Mouse (Mus musculus) lung, adult 2 months (tissue): ENCODE data around the gene Napepld.

ENCODE experiments used
- CTCF ChIP-seq: fragments of 200-500 bp; IDR thresholded peaks from 2 replicates; pipeline ENCODE4 v1.5.1; 2011; ENCODE audit warnings: mild to moderate bottlenecking, low read length, control low read depth; ENCODE audit not compliant: insufficient read depth
- POLR2A ChIP-seq: fragments of 200-500 bp; IDR thresholded peaks from 2 replicates; pipeline ENCODE4 v1.6.1; 2011; ENCODE audit warnings: low read depth, mild to moderate bottlenecking, control low read depth, low read length, borderline replicate concordance; ENCODE audit errors: extremely low read depth

DNA sequence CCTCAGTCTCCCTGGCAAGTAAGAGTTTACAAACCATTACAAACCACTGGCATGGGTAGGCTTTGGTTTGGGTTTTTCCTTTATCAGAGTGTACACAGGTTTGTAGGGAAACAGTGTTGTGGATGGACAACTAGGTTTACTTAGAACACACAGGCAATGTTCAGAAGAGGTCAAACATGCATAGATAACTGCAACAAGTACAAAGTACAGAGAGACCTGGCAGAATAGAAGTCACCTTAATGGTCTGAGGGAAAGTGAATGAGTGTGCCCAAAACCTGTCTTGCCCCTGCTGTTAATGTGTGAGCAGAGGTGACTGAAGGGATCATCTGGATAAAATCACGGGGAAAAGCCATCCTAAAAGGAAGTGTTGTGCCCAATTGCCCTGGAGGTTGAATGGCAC is 57.6 kb downstream of the Napepld start:
- no peak for TF ChIP-seq POLR2A
- TF ChIP-seq CTCF = no peak
